Mouse (Mus musculus): ENCODE results near the gene Kprp.
"Not testable (repeated sequence)": the region's sequence is repeated elsewhere in the genome, so short reads cannot be mapped to it uniquely, and the experiment has no call there.

Gene Kprp

GRCm38 (mm10) chr3:92827108-92827507 is at the start of gene Kprp:
Kprp (minus strand) TSS chr3:92827247.
- CTCF ChIA-PET: no interaction called here

- CTCF ChIA-PET: no interaction called here
Observed at GRCm38 (mm10) chr3:92874180-92874579, 47.1 kb upstream of the Kprp start.

GRCm38 (mm10) chr3:92870116-92870515 is 43.1 kb upstream of the Kprp start, which contains the start of gene 2310050C09Rik:
2310050C09Rik (minus strand) TSS chr3:92870216.
- CTCF ChIA-PET: no interaction called here

GRCm38 (mm10) chr3:92851186-92851585 is 24.1 kb upstream of the Kprp start, which contains the start of gene Lce1l:
Lce1l (minus strand) TSS chr3:92851286.
- CTCF ChIA-PET: no interaction called here

GRCm38 (mm10) chr3:92825808-92826207 is 1.2 kb downstream of the Kprp start:
- CTCF ChIA-PET: no interaction called here

- CTCF ChIA-PET: not testable (repeated sequence)
Observed at GRCm38 (mm10) chr3:92816036-92816435, 11.0 kb downstream of the Kprp start.

- CTCF ChIA-PET: no interaction called here
Observed at GRCm38 (mm10) chr3:92815581-92815980, 11.5 kb downstream of the Kprp start.

GRCm38 (mm10) chr3:92807791-92808190 is 19.3 kb downstream of the Kprp start, which contains the start of gene Lce1k:
Lce1k (minus strand) TSS chr3:92807891.
- CTCF ChIA-PET: no interaction called here

GRCm38 (mm10) chr3:92790414-92790813 is 36.6 kb downstream of the Kprp start, which contains the start of gene Lce1j:
Lce1j (minus strand) TSS chr3:92790514.
- CTCF ChIA-PET: no interaction called here

GRCm38 (mm10) chr3:92778799-92779198 is 48.2 kb downstream of the Kprp start, which contains the start of gene Lce1i:
Lce1i (minus strand) TSS chr3:92778899.
- CTCF ChIA-PET: no interaction called here
